Mouse (Mus musculus): Measurements from ENCODE around the gene Zer1.

DNA sequence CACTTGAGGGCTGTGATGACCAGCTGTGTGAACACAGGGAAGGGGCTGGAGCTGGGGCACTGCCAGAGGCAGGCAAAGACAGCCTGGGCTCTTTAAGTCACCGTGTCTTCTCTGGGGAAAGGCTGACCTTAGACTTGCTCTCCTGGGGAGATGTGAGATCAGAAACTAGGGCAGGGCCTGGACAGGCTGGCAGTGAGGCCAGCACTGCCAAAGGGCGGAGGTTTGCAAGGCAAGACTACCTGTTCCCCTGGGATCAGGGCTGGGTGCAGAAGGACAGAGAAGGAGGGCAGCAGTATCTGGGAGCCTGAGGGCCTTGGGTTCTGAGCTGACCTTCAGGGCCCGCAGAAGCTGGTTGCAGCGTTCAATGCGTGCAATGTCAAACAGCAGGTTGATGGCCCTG, 16.7 kb downstream of the Zer1 start:
- no peak for TF ChIP-seq MAX (IDR thresholded peaks at IDR 0.05)
- no peak for TF ChIP-seq MYOD1 (IDR thresholded peaks at IDR 0.05; ENCODE audit: control insufficient read depth, insufficient read length, low read depth)
- no peak for TF ChIP-seq CTCF (IDR thresholded peaks at IDR 0.05; ENCODE audit: control insufficient read depth, insufficient read depth, insufficient read length)
- no peak for TF ChIP-seq USF1 (IDR thresholded peaks at IDR 0.05; ENCODE audit: low read depth)
- no peak for TF ChIP-seq FOSL1 (IDR thresholded peaks at IDR 0.05; ENCODE audit: insufficient read depth, low read length, poor library complexity, severe bottlenecking)
- no peak for TF ChIP-seq CEBPB (IDR thresholded peaks at IDR 0.05; ENCODE audit: low read depth)
- TF ChIP-seq MYOG (IDR thresholded peaks at IDR 0.05; ENCODE audit: control insufficient read depth, extremely low read depth, insufficient read length), result no peak

Measured in C2C12 (cell line).